ENCODE assay signal across 25 mouse cellular contexts in the genomic region with DNA sequence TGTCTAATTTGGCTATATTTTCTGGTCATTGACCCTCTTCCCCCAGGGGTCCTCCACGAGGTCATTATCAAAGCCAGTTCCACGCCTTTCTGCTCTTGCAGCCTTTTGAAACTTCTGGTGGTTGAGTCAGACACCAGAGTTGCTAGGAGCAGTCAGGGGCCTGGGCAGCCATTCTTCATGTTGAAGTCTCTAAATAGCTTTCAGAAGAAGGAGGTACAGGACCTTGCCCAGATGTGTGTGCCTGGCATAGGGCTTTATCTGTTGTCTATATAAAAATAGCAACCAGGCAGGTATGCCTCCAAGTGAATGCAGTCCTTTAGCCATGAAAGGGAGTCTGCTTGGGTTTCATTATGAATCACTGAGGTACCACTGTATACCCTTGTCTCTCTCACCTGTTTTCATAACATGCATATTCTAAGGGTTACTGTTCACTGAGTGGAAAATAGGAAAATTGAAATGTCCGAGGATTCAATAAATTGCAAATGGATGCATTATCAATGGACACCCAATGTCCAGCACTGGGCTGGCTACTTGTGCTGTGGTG.
DNase-seq lines count a peak whose midpoint lies in the region; ATAC-seq and TF ChIP-seq lines count a peak whose summit lies in the region.
"Had no signal": no experiment of that assay in that cellular context is flagged by ENCODE, and none has a peak within 500 bp of the region (broad histone marks: within the 10 kb centered on the region; RNA-seq: fewer than 3 reads in every experiment).

No protein-coding gene starts in this region.

- no peaks in the 10 kb centered on the region for H3K27me3 ChIP-seq in heart, embryonic 12.5 days (replicated peaks)
- H3K27me3 ChIP-seq in CH12.LX (replicated peaks) (no peaks in the 10 kb centered on the region), Patski (no peaks in the 10 kb centered on the region)
- H3K27me3 ChIP-seq: embryonic facial prominence, embryonic 12.5 days; embryonic facial prominence, embryonic 15.5 days; forebrain, embryonic 12.5 days; heart, embryonic 15.5 days had no signal

- dilution Hi-C loops in CH12.LX (cut with MboI; ENCODE audit: extremely low pct_ligation_motif_present, extremely low pct_unique_long_range_greater_than_20kb, low sequenced_read_pairs), result no loop called here

- TF ChIP-seq EP300 in CH12.LX (IDR thresholded peaks at IDR 0.05; ENCODE audit: low read length), result peak; percentile 52; the same call in 1 of the 2 replicates

- H3K36me3 ChIP-seq in heart, embryonic 12.5 days, result no peaks in the 10 kb centered on the region
- peaks cover 0 to 9% of the 10 kb centered on the region in 2 experiments for H3K36me3 ChIP-seq in CH12.LX (replicated peaks in 1 of 2; ENCODE audit: control insufficient read depth in 1 of 2, insufficient read depth in 1 of 2, low read length in 1 of 2)
- H3K36me3 ChIP-seq: embryonic facial prominence, embryonic 12.5 days; embryonic facial prominence, embryonic 15.5 days; forebrain, embryonic 12.5 days; heart, embryonic 15.5 days had no signal

- POLR2A ChIA-PET in Patski (lab: Charles Lee), result no interaction called here

- TF ChIP-seq RAD21 in CH12.LX (IDR thresholded peaks at IDR 0.05; ENCODE audit: low read depth, low read length), result no peak

- H3K4me2 ChIP-seq in heart, embryonic 12.5 days, result no peak overlapping the region
- H3K4me2 ChIP-seq in CH12.LX (ENCODE audit: insufficient read depth, low read depth, poor library complexity, severe bottlenecking), result no peak overlapping the region
- H3K4me2 ChIP-seq: embryonic facial prominence, embryonic 12.5 days; embryonic facial prominence, embryonic 15.5 days; forebrain, embryonic 12.5 days; heart, embryonic 15.5 days; hindbrain, embryonic 14.5 days had no signal

- CTCF ChIA-PET in Patski (lab: Charles Lee), result no interaction called here

- peak; percentile 30 for DNase-seq in adrenal gland, adult 8-10 months
- DNase-seq in adrenal gland, postnatal 4 days (ENCODE audit: low spot score in 2 of 2), result no peak
- peak; percentile 88 for DNase-seq in heart, adult 11 months
- peak; percentile 26 for DNase-seq in CH12.LX (ENCODE audit: extremely low read depth)
- peak; percentile 48 for DNase-seq in Patski (ENCODE audit: low read depth, low spot score)
- DNase-seq in cerebellum, adult 18-20 months, result no peak
- DNase-seq: cerebellum, adult 2 months; cerebellum, adult 9-11 months; cerebellum, postnatal 25 days; gastrocnemius, postnatal 10 days; gastrocnemius, postnatal 36 days; heart, postnatal 4 days; kidney, adult 18-20 months; kidney, adult 9 months had no signal

- H3K27ac ChIP-seq in heart, embryonic 12.5 days (ENCODE audit: poor library complexity, severe bottlenecking), result no peak overlapping the region
- H3K27ac ChIP-seq in CH12.LX (ENCODE audit: insufficient read depth, low read depth), result no peak overlapping the region
- H3K27ac ChIP-seq: embryonic facial prominence, embryonic 12.5 days; embryonic facial prominence, embryonic 15.5 days; forebrain, embryonic 12.5 days; hindbrain, embryonic 14.5 days; hindbrain, postnatal 0 days had no signal

- no peaks in the 10 kb centered on the region for H3K79me2 ChIP-seq in CH12.LX (replicated peaks; ENCODE audit: control insufficient read depth, extremely low read depth, insufficient read depth, poor library complexity, severe bottlenecking)

- ATAC-seq in heart, embryonic 12.5 days (ENCODE audit: insufficient number of reproducible peaks, low FRiP score), result no peak
- ATAC-seq in Patski, result no peak
- ATAC-seq: CD4-positive, CD25-positive, alpha-beta regulatory T cell, adult 4 months; forebrain, embryonic 16.5 days; hindbrain, postnatal 0 days; inflammation-experienced regulatory T-cells, adult 6 months; intestine, embryonic 16.5 days had no signal

- H3K9me3 ChIP-seq in heart, embryonic 12.5 days (replicated peaks), result no peaks in the 10 kb centered on the region
- no peaks in the 10 kb centered on the region for H3K9me3 ChIP-seq in CH12.LX (replicated peaks; ENCODE audit: low read length)
- H3K9me3 ChIP-seq: embryonic facial prominence, embryonic 12.5 days; embryonic facial prominence, embryonic 15.5 days; forebrain, embryonic 12.5 days; heart, embryonic 15.5 days had no signal

- in situ Hi-C loops in CH12.LX (cut with MboI; ENCODE audit: low pct_ligation_motif_present, low pct_unique_long_range_greater_than_20kb, low sequenced_read_pairs) (no loop called here), Patski (cut with MboI; ENCODE audit: low pct_unique_long_range_greater_than_20kb) (no loop called here)

- no peak overlapping the region for H3K9ac ChIP-seq in heart, embryonic 12.5 days
- no peak overlapping the region for H3K9ac ChIP-seq in CH12.LX (ENCODE audit: insufficient read depth, low read depth)
- H3K9ac ChIP-seq: embryonic facial prominence, embryonic 12.5 days; embryonic facial prominence, embryonic 15.5 days; forebrain, embryonic 12.5 days; heart, embryonic 15.5 days; hindbrain, embryonic 14.5 days had no signal

- peaks cover 72% of the 10 kb centered on the region for H3K4me1 ChIP-seq in heart, embryonic 12.5 days (replicated peaks)
- peaks cover 33 to 77% of the 10 kb centered on the region in 2 experiments for H3K4me1 ChIP-seq in CH12.LX (ENCODE audit: control insufficient read depth in 1 of 2, insufficient read depth in 2 of 2)
- H3K4me1 ChIP-seq: forebrain, embryonic 12.5 days had no signal

- no peak for TF ChIP-seq POLR2A in CH12.LX (IDR thresholded peaks at IDR 0.05; ENCODE audit: low read depth, low read length)

- WGBS in heart, embryonic 12.5 days, result 65% methylated on average over 3 of the region's 3 CpGs

- TF ChIP-seq CTCF in CH12.LX (conservative IDR thresholded peaks at IDR 0.05 in 1 of 2, IDR thresholded peaks at IDR 0.05 in 1 of 2; ENCODE audit: low read depth in 2 of 2, low read length in 2 of 2) (no peak), Patski (IDR thresholded peaks at IDR 0.05) (no peak)

- H3K4me3 ChIP-seq in heart, embryonic 12.5 days, result no peak overlapping the region
- H3K4me3 ChIP-seq in CH12.LX (replicated peaks in 1 of 3; ENCODE audit: low read depth in 2 of 3, low read length in 2 of 3, poor library complexity in 1 of 3), result no peak overlapping the region
- H3K4me3 ChIP-seq: embryonic facial prominence, embryonic 12.5 days; embryonic facial prominence, embryonic 15.5 days; forebrain, embryonic 12.5 days; heart, embryonic 15.5 days had no signal

TF ChIP-seq in CH12.LX, 34 proteins besides CTCF, POLR2A, EP300 and RAD21:
- TF ChIP-seq JUND (conservative IDR thresholded peaks at IDR 0.05; ENCODE audit: low read depth, low read length) (peak; percentile 70), BHLHE40 (IDR thresholded peaks at IDR 0.05; ENCODE audit: low read depth, low read length) (peak; percentile 33; the same call in 1 of the 2 replicates), MEF2A (IDR thresholded peaks at IDR 0.05; ENCODE audit: borderline replicate concordance, low read depth, low read length) (no peak), IRF4 (IDR thresholded peaks at IDR 0.05; ENCODE audit: low read depth, low read length) (peak; percentile 65), CHD2 (IDR thresholded peaks at IDR 0.05; ENCODE audit: low read length) (no peak), UBTF (IDR thresholded peaks at IDR 0.05; ENCODE audit: low read depth, low read length) (no peak), MAX (IDR thresholded peaks at IDR 0.05; ENCODE audit: low read length) (no peak), PAX5 (IDR thresholded peaks at IDR 0.05; ENCODE audit: low read length) (no peak), RCOR1 (conservative IDR thresholded peaks at IDR 0.05; ENCODE audit: low read depth, low read length) (no peak), GABPA (IDR thresholded peaks at IDR 0.05; ENCODE audit: insufficient replicate concordance, low read depth, low read length) (no peak), NELFE (IDR thresholded peaks at IDR 0.05; ENCODE audit: low read depth, low read length) (no peak), NRF1 (IDR thresholded peaks at IDR 0.05; ENCODE audit: low read depth, low read length) (no peak), JUN (IDR thresholded peaks at IDR 0.05; ENCODE audit: insufficient read depth, low read depth, low read length) (0 out of 2 replicates have a peak, but pooled peaks have one; percentile 30)

Comparison
In these comparisons a context has a peak if more than half of its experiments do, and no peak if none do; other contexts are left out.
1. DNase-seq: peak in adrenal gland, adult 8-10 months (single experiment), heart, adult 11 months (single experiment), CH12.LX (single experiment) and Patski (single experiment); none in adrenal gland, postnatal 4 days (0 of 2) and cerebellum, adult 18-20 months (0 of 2).